Mouse (Mus musculus): ENCODE results near the gene Olfr1509.

GRCm38 (mm10) chr14:52467395-52467794 is 24.6 kb downstream of the Olfr1509 start, which contains the start of gene Olfr1508:
- no peak for TF ChIP-seq GATA1 (IDR thresholded peaks at IDR 0.05; ENCODE audit: low read length)
- no peak for TF ChIP-seq TAL1 (IDR thresholded peaks at IDR 0.05; ENCODE audit: low read length)

Measured in erythroblast, embryonic 14.5 days (primary cell).